Mouse (Mus musculus) midbrain, embryonic 15.5 days (tissue): ENCODE measurements around the gene Apoa2. TPM values are rescaled to one million over a fixed set of nuclear protein-coding genes. Genes with fewer than 3 reads are reported as not detected.

ENCODE experiments used
- ATAC-seq: fragments of 200-750 bp; cut with Nextera tagmentation; replicated peaks from 2 replicates; pipeline ENCODE4 v1.8.0; 2017; ENCODE audit warnings: moderate TSS enrichment
- H3K27ac ChIP-seq: fragments of 300-500 bp; sonication (generic); 2 replicates; pipeline ENCODE4 v1.5.1; 2015; ENCODE audit warnings: mild to moderate bottlenecking, inconsistent platforms
- H3K27me3 ChIP-seq: fragments of 300-500 bp; sonication (generic); replicated peaks from 2 replicates; pipeline ENCODE4 v1.6.1; 2015; ENCODE audit warnings: inconsistent platforms
- H3K36me3 ChIP-seq: fragments of 300-500 bp; sonication (generic); replicated peaks from 2 replicates; pipeline ENCODE4 v1.6.1; 2015; ENCODE audit warnings: inconsistent platforms
- H3K4me1 ChIP-seq: fragments of 300-500 bp; sonication (generic); 2 replicates; pipeline ENCODE4 v1.6.1; 2015; ENCODE audit warnings: inconsistent platforms
- H3K4me2 ChIP-seq: fragments of 300-500 bp; sonication (generic); 2 replicates; pipeline ENCODE4 v1.6.1; 2015; ENCODE audit warnings: inconsistent platforms, mild to moderate bottlenecking, moderate library complexity
- H3K4me3 ChIP-seq: fragments of 300-500 bp; sonication (generic); 2 replicates; pipeline ENCODE4 v1.5.1; 2015; ENCODE audit warnings: mild to moderate bottlenecking, inconsistent platforms
- H3K9ac ChIP-seq: fragments of 300-500 bp; sonication (generic); 2 replicates; pipeline ENCODE4 v1.6.1; 2015; ENCODE audit warnings: mild to moderate bottlenecking, inconsistent platforms
- H3K9me3 ChIP-seq: fragments of 300-500 bp; sonication (generic); 2 replicates; pipeline ENCODE4 v1.6.1; 2016; ENCODE audit warnings: inconsistent platforms
- WGBS: fragments of 180-500 bp; shearing (Covaris S2); methylation state at CpG from one replicate; pipeline ENCODE4 v1.1.7; 2015; ENCODE audit warnings: mixed read lengths; 5-methylcytosine and 5-hydroxymethylcytosine counted together
- polyA plus RNA-seq: library from polyadenylated mRNA; unstranded; fragments of >200 nt; fragmentation: Nextera tagmentation; extraction: Ambion mirVana; gene quantifications from 2 replicates; pipeline ENCODE4 v1.2.1, GENCODE M21; 2015

Gene Apoa2
- polyA plus RNA-seq, 1 experiment from 2014 or later = 3.4 TPM

GRCm38 (mm10) chr1:171212854-171213253 is 12.0 kb upstream of the Apoa2 start:
- Histone ChIP-seq H3K4me1 (no peaks in the 10 kb centered on the region), H3K4me3 (no peak overlapping the region), H3K27ac (no peak overlapping the region), H3K27me3 (no peaks in the 10 kb centered on the region), H3K4me2 (no peak overlapping the region), H3K9ac (no peak overlapping the region), H3K36me3 (no peaks in the 10 kb centered on the region), H3K9me3 (no peaks in the 10 kb centered on the region)
- WGBS = 47% methylated on average over 3 of the region's 3 CpGs
- ATAC-seq = no peak

- H3K27ac ChIP-seq = no peak within 1 kb of the TSS
- WGBS = 68% methylated on average over 10 of the region's 10 CpGs
- no peak within 1 kb of the TSS for H3K4me3 ChIP-seq
- no peaks in the 10 kb centered on the region for H3K9me3 ChIP-seq
- H3K4me1 ChIP-seq = no peaks in the 10 kb centered on the region
- H3K9ac ChIP-seq = no peak within 1 kb of the TSS
- 0 out of 2 replicates have a peak, but pooled peaks cover 2% of the 10 kb centered on the region for H3K36me3 ChIP-seq
- no peak within 1 kb of the TSS for H3K4me2 ChIP-seq
- no peaks in the 10 kb centered on the region for H3K27me3 ChIP-seq
- ATAC-seq = no peak
Measured at GRCm38 (mm10) chr1:171213801-171214496, 10.9 kb upstream of the Apoa2 start, which contains the start of gene Nr1i3. Nr1i3 (plus strand) TSS chr1:171213970.

- Histone ChIP-seq H3K4me1 (peaks cover 9% of the 10 kb centered on the region), H3K27me3 (no peaks in the 10 kb centered on the region), H3K9ac (no peak overlapping the region), H3K27ac (no peak overlapping the region), H3K4me3 (no peak overlapping the region), H3K9me3 (no peaks in the 10 kb centered on the region), H3K36me3 (peaks cover 5% of the 10 kb centered on the region; the same call in 1 of the 2 replicates), H3K4me2 (no peak overlapping the region)
- no peak for ATAC-seq
- 90% methylated on average over 18 of the region's 18 CpGs for WGBS
Measured at GRCm38 (mm10) chr1:171216241-171216955, 8.5 kb upstream of the Apoa2 start.

GRCm38 (mm10) chr1:171220871-171221270 is 4.0 kb upstream of the Apoa2 start:
- Histone ChIP-seq H3K36me3 (peaks cover 5% of the 10 kb centered on the region; the same call in 1 of the 2 replicates), H3K9me3 (no peaks in the 10 kb centered on the region), H3K4me1 (peaks cover 20% of the 10 kb centered on the region), H3K27me3 (no peaks in the 10 kb centered on the region), H3K9ac (peak overlapping the region; percentile 54; the same call in 1 of the 2 replicates), H3K27ac (no peak overlapping the region), H3K4me2 (peak overlapping the region; percentile 78), H3K4me3 (peak overlapping the region; percentile 69)
- 9% methylated on average over 10 of the region's 10 CpGs for WGBS
- peak; percentile 28 for ATAC-seq

GRCm38 (mm10) chr1:171221281-171222193 is 3.3 kb upstream of the Apoa2 start:
- 5% methylated on average over 22 of the region's 22 CpGs for WGBS
- ATAC-seq = peak; percentile 24

GRCm38 (mm10) chr1:171222238-171223155 is 2.4 kb upstream of the Apoa2 start, which contains the start of gene Tomm40l:
Tomm40l (minus strand) TSS chr1:171222514.
- Histone ChIP-seq H3K27ac (peak within 1 kb of the TSS; percentile 70), H3K9ac (peak within 1 kb of the TSS; percentile 54), H3K4me2 (peak within 1 kb of the TSS; percentile 78), H3K4me3 (peak within 1 kb of the TSS; percentile 69), H3K9me3 (no peaks in the 10 kb centered on the region), H3K36me3 (peaks cover 5% of the 10 kb centered on the region; the same call in 1 of the 2 replicates), H3K4me1 (peaks cover 20% of the 10 kb centered on the region), H3K27me3 (no peaks in the 10 kb centered on the region)
- 1% methylated on average over 28 of the region's 28 CpGs for WGBS
- ATAC-seq = peak; percentile 97

More at GRCm38 (mm10) chr1:171221281-171222193, 3.3 kb upstream of the Apoa2 start:
- Histone ChIP-seq H3K27ac (peak overlapping the region; percentile 69), H3K4me1 (peaks cover 20% of the 10 kb centered on the region), H3K4me3 (peak overlapping the region; percentile 69), H3K9ac (peak overlapping the region; percentile 54), H3K27me3 (no peaks in the 10 kb centered on the region), H3K36me3 (peaks cover 5% of the 10 kb centered on the region; the same call in 1 of the 2 replicates), H3K9me3 (no peaks in the 10 kb centered on the region), H3K4me2 (peak overlapping the region; percentile 78)

DNA sequence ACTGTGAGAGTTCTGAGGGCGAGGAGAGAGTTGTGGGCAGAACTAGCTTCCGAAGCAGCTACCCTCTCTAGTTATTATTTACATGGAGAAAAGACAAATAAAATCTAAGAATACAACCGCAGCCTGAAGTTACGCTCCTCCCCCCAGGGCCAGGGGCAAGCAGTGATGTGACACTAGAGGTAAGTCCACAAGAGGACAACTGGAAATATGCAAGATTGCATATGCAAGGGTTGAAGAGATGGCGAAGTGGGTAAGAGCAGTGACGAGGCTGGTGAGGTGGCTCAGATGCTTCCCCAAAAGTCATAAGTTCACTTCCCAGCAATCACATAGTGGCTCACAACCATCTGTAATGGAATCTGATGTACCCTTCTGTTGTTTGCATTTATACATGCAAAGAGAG is 1.7 kb upstream of the Apoa2 start:
- 84% methylated on average over 6 of the region's 6 CpGs for WGBS
- H3K4me2 ChIP-seq = peak overlapping the region; percentile 50
- no peaks in the 10 kb centered on the region for H3K27me3 ChIP-seq
- no peak overlapping the region for H3K9ac ChIP-seq
- peak overlapping the region; percentile 70; the same call in 1 of the 2 replicates for H3K27ac ChIP-seq
- peaks cover 5% of the 10 kb centered on the region; the same call in 1 of the 2 replicates for H3K36me3 ChIP-seq
- no peak for ATAC-seq
- no peaks in the 10 kb centered on the region for H3K9me3 ChIP-seq
- no peak overlapping the region for H3K4me3 ChIP-seq
- H3K4me1 ChIP-seq = peaks cover 20% of the 10 kb centered on the region

- Histone ChIP-seq H3K36me3 (peaks cover 3% of the 10 kb centered on the region; the same call in 1 of the 2 replicates), H3K27ac (no peak overlapping the region), H3K4me1 (peaks cover 20% of the 10 kb centered on the region), H3K4me2 (no peak overlapping the region), H3K9me3 (no peaks in the 10 kb centered on the region), H3K4me3 (no peak overlapping the region), H3K27me3 (no peaks in the 10 kb centered on the region), H3K9ac (no peak overlapping the region)
- no peak for ATAC-seq
- WGBS = 96% methylated on average over 2 of the region's 2 CpGs
Measured at GRCm38 (mm10) chr1:171223796-171224195, 1.1 kb upstream of the Apoa2 start.

DNA sequence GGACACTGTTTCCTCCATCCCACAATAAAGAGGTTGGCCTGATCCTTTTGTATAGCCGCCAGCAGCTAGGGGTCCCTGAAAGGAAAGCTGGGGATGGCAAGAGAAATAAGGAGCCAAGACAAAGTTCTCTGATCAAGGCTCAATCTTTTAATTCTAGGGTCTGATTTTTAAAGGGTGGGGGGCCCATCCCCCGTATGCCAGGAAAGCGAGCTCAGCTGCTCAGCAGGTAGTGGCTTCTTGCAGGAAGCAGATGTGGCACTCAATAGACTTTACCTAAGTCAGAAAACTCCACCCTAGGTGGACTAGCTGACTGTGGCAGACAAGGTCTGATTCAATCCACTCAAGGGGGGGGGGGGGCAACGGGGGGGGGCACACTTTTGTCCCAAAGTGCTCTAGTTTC is 1.9 kb downstream of the Apoa2 start:
- H3K27me3 ChIP-seq = no peaks in the 10 kb centered on the region
- no peaks in the 10 kb centered on the region for H3K36me3 ChIP-seq
- no peak overlapping the region for H3K27ac ChIP-seq
- WGBS = 45% methylated on average over 4 of the region's 4 CpGs
- no peak for ATAC-seq
- H3K4me3 ChIP-seq = no peak overlapping the region
- H3K4me1 ChIP-seq = peaks cover 8% of the 10 kb centered on the region
- no peaks in the 10 kb centered on the region for H3K9me3 ChIP-seq
- no peak overlapping the region for H3K9ac ChIP-seq
- H3K4me2 ChIP-seq = no peak overlapping the region

GRCm38 (mm10) chr1:171227879-171228278 is 3.0 kb downstream of the Apoa2 start:
- Histone ChIP-seq H3K27me3 (no peaks in the 10 kb centered on the region), H3K27ac (no peak overlapping the region), H3K4me1 (peaks cover 4% of the 10 kb centered on the region), H3K9me3 (no peaks in the 10 kb centered on the region), H3K4me3 (no peak overlapping the region), H3K9ac (no peak overlapping the region), H3K4me2 (no peak overlapping the region), H3K36me3 (no peaks in the 10 kb centered on the region)
- no peak for ATAC-seq
- 88% methylated on average over 1 of the region's 1 CpGs for WGBS

DNA sequence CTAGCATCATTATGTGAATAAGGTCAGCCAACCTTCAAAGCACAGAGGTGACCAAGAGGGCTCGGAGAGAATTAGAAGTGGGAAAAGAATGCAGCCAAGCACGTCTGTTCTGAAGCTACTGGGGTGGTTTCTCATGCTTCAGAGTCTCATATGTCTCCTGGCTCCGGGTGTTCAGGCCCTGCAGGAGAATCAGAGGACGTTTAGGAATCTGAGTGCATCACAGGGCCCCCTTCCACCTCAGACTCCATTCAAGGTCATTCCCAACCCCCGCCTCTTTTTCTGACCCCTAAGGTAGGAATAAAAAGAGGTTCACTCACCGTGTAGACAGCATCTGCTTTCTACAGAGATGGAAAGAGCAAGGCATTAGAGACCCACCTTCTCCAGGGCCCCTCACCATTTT is 4.9 kb downstream of the Apoa2 start:
- Histone ChIP-seq H3K4me1 (no peaks in the 10 kb centered on the region), H3K27ac (no peak overlapping the region), H3K27me3 (no peaks in the 10 kb centered on the region), H3K4me2 (no peak overlapping the region), H3K9ac (no peak overlapping the region), H3K4me3 (no peak overlapping the region), H3K36me3 (peaks cover 13% of the 10 kb centered on the region), H3K9me3 (no peaks in the 10 kb centered on the region)
- WGBS = 22% methylated on average over 6 of the region's 6 CpGs
- ATAC-seq = no peak
